Comparison of ENCODE assay signal across 13 mouse cellular contexts in the genomic region with DNA sequence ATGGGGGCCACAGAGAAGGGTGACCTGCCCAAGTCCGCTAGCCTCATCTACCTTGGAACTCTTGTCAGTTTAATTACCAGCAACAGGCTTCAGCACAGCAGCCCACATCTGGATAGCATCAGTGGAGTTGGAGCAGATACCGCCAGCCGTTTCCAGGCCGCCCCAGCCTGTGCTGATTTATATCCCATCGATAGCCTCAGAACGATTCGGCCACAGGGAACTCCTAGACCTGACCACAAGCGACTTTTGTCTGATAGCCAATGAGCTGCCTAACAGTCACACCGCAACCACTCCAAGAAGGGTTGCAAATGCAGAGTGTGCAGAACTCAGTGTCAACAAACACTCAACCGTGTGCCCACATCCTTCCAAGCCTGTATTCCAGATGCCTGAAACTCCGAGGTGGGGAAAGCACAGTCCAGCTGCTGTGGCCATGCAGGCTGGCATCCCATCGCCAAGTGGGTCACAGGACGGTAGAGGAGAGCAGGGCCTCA.
DNase-seq lines count a peak whose midpoint lies in the region; ATAC-seq and TF ChIP-seq lines count a peak whose summit lies in the region.
"Had no signal": no experiment of that assay in that cellular context is flagged by ENCODE, and none has a peak within 500 bp of the region (broad histone marks: within the 10 kb centered on the region; RNA-seq: fewer than 3 reads in every experiment).

No protein-coding gene starts in this region.

- WGBS in kidney, postnatal 0 days: 35% methylated on average over 13 of the region's 13 CpGs
- 28% methylated on average over 13 of the region's 13 CpGs for WGBS in embryonic facial prominence, embryonic 14.5 days
- WGBS in limb, embryonic 11.5 days: 11% methylated on average over 13 of the region's 13 CpGs

- H3K9ac ChIP-seq in kidney, postnatal 0 days (ENCODE audit: low read depth, low read length): no peak overlapping the region
- no peak overlapping the region for H3K9ac ChIP-seq in embryonic facial prominence, embryonic 14.5 days (ENCODE audit: low read depth, low read length)
- no peak overlapping the region for H3K9ac ChIP-seq in limb, embryonic 11.5 days (ENCODE audit: low read length)

- H3K4me2 ChIP-seq in kidney, postnatal 0 days (ENCODE audit: low read length): no peak overlapping the region
- H3K4me2 ChIP-seq in embryonic facial prominence, embryonic 14.5 days (ENCODE audit: low read depth, low read length): peak overlapping the region; percentile 28
- H3K4me2 ChIP-seq in limb, embryonic 11.5 days (ENCODE audit: low read depth, severe bottlenecking): peak overlapping the region; percentile 27

- no peak overlapping the region for H3K27ac ChIP-seq in kidney, postnatal 0 days
- peak overlapping the region; percentile 39 for H3K27ac ChIP-seq in embryonic facial prominence, embryonic 14.5 days (replicated peaks; ENCODE audit: low read depth, low read length)
- H3K27ac ChIP-seq in limb, embryonic 11.5 days (replicated peaks; ENCODE audit: low read depth, low read length): peak overlapping the region; percentile 64

- TF ChIP-seq CTCF in kidney, postnatal 0 days (IDR thresholded peaks at IDR 0.05; ENCODE audit: low read depth): no peak

- H3K4me1 ChIP-seq in kidney, postnatal 0 days (replicated peaks; ENCODE audit: insufficient read depth, low read length): no peaks in the 10 kb centered on the region; the same call in 1 of the 2 replicates
- H3K4me1 ChIP-seq in embryonic facial prominence, embryonic 14.5 days (ENCODE audit: control insufficient read depth, insufficient read depth, low read length): peaks cover 32% of the 10 kb centered on the region
- H3K4me1 ChIP-seq in limb, embryonic 11.5 days (ENCODE audit: control insufficient read depth, insufficient read depth, low read length): peaks cover 47% of the 10 kb centered on the region

- no peaks in the 10 kb centered on the region for H3K9me3 ChIP-seq in kidney, postnatal 0 days (replicated peaks; ENCODE audit: low read length)
- no peaks in the 10 kb centered on the region for H3K9me3 ChIP-seq in embryonic facial prominence, embryonic 14.5 days (ENCODE audit: control insufficient read depth, low read length)
- no peaks in the 10 kb centered on the region for H3K9me3 ChIP-seq in limb, embryonic 11.5 days (ENCODE audit: control insufficient read depth, low read length)
- H3K9me3 ChIP-seq: G1E had no signal

- H3K27me3 ChIP-seq in kidney, postnatal 0 days (ENCODE audit: insufficient read depth, low read length): no peaks in the 10 kb centered on the region
- no peaks in the 10 kb centered on the region for H3K27me3 ChIP-seq in embryonic facial prominence, embryonic 14.5 days (replicated peaks; ENCODE audit: control insufficient read depth, insufficient read depth, low read length)
- no peaks in the 10 kb centered on the region for H3K27me3 ChIP-seq in limb, embryonic 11.5 days (ENCODE audit: control insufficient read depth, insufficient read depth, low read length)

- intact Hi-C loops in left cerebral cortex, postnatal 36 days (cut with DNase I): no loop called here

- H3K4me3 ChIP-seq in kidney, postnatal 0 days (replicated peaks; ENCODE audit: low read depth, low read length): no peak overlapping the region
- no peak overlapping the region for H3K4me3 ChIP-seq in embryonic facial prominence, embryonic 14.5 days (ENCODE audit: low read depth, low read length)
- no peak overlapping the region for H3K4me3 ChIP-seq in limb, embryonic 11.5 days (ENCODE audit: low read depth, low read length)

- no peak for ATAC-seq in kidney, postnatal 0 days (replicated peaks; ENCODE audit: low FRiP score, low read depth)
- ATAC-seq in embryonic facial prominence, embryonic 14.5 days (ENCODE audit: low read depth): peak; percentile 47
- ATAC-seq in limb, embryonic 11.5 days (ENCODE audit: insufficient number of reproducible peaks, low FRiP score, low TSS enrichment, low read depth): peak; percentile 38; the same call in 1 of the 2 replicates
- ATAC-seq: forebrain, embryonic 14.5 days had no signal

- no peaks in the 10 kb centered on the region for H3K36me3 ChIP-seq in kidney, postnatal 0 days (ENCODE audit: insufficient read depth, low read length)
- no peaks in the 10 kb centered on the region for H3K36me3 ChIP-seq in embryonic facial prominence, embryonic 14.5 days (ENCODE audit: control insufficient read depth, insufficient read depth, low read length)
- H3K36me3 ChIP-seq in limb, embryonic 11.5 days (ENCODE audit: control insufficient read depth, insufficient read depth, low read length): no peaks in the 10 kb centered on the region
- H3K36me3 ChIP-seq: G1E had no signal

- peak; percentile 54 for DNase-seq in kidney, postnatal 0 days (ENCODE audit: low spot score)
- DNase-seq in kidney, postnatal 14 days: no peak
- DNase-seq in embryonic facial prominence, embryonic 14.5 days (ENCODE audit: low spot score): peak; percentile 78
- DNase-seq in limb, embryonic 11.5 days (ENCODE audit: low spot score): peak; percentile 80
- DNase-seq in mesoderm, embryonic 11.5 days (ENCODE audit: low read depth, low spot score): peak; percentile 76
- no peak for DNase-seq in left cerebral cortex, postnatal 36 days (ENCODE audit: low spot score in 2 of 2)
- DNase-seq in spleen, adult 12 weeks (ENCODE audit: low spot score): no peak
- DNase-seq: adrenal gland, adult 8-10 months; cerebellum, adult 2 months; spleen, adult 18-20 months; thymus, postnatal 4 days had no signal

Comparison
In these comparisons a context has a peak if more than half of its experiments do, and no peak if none do; other contexts are left out.
1. DNase-seq: peak in kidney, postnatal 0 days (single experiment), embryonic facial prominence, embryonic 14.5 days (single experiment), limb, embryonic 11.5 days (single experiment) and mesoderm, embryonic 11.5 days (single experiment); none in kidney, postnatal 14 days (single experiment), left cerebral cortex, postnatal 36 days (0 of 2) and spleen, adult 12 weeks (single experiment).